Mouse (Mus musculus): Measurements from ENCODE around the gene Atf7ip. TPM values are rescaled to one million over a fixed set of nuclear protein-coding genes. Genes with fewer than 3 reads are reported as not detected.

The Atf7ip gene
- total RNA-seq, 2 experiments from 2014 or later, result 105 to 131 TPM

DNA sequence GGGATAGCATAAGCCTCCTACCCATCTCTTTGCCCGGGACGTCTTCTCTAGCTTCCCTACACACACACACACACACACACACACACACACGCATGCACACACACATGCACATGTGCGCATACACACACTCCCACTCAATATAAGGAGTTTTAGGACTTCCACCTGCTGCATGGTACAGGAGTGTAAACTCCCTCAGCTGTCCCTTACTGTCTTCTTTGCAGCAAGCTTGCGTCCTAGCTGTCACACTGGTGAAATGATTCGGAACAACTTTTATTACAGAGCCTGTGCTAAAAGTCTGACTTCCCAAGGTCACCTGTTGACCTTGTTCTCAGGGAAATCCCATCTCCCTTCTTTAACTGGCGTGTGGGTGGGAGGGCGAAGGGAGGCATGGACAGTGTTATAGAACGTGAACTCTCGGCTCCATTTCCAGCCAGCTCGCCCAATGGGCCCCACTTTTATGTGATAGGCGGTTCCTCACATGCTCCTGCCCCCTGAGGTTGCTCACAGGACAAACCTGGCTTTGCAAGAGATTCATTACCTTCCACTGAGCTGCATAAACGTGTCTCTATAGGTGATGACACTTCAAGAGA is 126.1 kb downstream of the Atf7ip start:
- DNase-seq (ENCODE audit: extremely low spot score in 1 of 2, low spot score in 1 of 2), result no peak

DNA sequence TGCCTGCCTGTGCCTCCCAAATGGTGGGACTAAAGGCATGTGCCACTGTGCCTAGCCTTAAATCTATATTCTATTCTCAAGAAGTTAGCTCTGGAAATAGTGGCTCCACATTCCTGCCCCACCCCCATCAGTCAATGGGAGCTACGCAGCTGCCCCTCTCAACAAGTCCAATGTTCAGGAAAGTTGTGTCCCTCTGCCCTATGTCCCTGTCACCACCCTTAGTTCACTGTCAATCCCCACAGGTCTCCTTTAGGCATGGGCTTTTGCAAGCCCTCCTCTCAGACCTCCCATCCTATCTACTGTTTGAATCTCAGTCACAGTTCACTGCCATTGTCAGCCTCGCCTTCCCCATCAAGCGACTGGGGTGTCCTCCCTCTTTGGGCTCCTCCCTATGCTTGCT is 127.2 kb downstream of the Atf7ip start:
- DNase-seq (ENCODE audit: extremely low spot score in 1 of 2, low spot score in 1 of 2), result no peak

DNA sequence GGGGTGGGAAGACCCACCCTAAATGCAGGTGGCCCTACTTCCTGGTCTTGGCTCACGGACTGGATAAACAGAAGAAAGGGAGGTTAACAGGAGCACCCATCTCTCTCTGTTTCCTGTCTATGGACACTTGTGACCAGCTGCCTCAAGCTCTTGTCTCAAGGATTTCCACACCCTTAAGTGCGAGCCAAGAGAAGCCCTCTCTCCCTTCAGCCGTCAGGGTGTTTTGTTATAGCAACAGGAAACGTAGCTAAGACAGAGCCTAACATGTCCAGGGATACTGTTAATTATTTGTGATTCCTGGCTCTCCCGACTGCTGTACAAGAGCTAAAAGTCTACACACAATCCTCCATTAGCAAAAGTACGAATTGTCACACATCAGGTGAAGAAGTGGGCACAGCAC is 127.8 kb downstream of the Atf7ip start:
- DNase-seq (ENCODE audit: extremely low spot score in 1 of 2, low spot score in 1 of 2), result no peak

DNA sequence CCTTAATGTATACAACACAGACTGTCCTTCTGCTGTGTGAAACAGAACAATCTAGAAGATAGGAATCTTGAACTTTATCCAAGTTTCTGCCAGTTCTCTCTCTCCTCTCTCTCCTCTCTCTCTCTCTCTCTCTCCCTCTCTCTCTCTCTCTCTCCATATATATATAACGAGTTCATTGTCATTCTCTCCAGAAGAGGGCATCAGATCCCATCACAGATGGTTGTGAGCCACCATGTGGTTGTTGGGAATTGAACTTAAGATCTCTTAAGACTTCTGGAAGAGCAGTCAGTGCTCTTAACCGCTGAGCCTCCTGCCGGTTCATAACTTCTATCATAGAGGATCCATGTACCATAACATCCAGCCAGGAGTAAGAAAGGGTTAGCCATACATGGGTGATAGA is 129.0 kb downstream of the Atf7ip start:
- DNase-seq (ENCODE audit: extremely low spot score in 1 of 2, low spot score in 1 of 2), result no peak

DNA sequence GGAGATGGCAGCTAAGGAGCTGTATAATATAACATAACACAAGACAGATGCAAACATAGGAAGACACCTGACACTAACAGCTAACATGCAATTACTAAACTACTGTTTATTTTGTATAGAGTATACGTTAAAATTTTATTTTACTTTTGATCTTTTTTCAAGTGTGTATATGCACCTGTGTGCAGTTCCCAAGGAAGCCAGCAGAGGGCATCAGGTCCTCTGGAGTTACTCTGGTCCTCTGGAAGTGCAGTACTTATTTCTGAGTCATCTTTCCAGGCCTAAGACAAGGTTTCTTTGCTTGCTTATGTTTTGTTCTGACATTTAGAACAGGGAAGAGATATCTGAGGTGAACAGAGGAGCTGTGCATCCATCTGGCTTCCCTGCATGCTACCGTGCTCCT is 138.2 kb downstream of the Atf7ip start:
- no peak for DNase-seq (ENCODE audit: extremely low spot score in 1 of 2, low spot score in 1 of 2)

DNA sequence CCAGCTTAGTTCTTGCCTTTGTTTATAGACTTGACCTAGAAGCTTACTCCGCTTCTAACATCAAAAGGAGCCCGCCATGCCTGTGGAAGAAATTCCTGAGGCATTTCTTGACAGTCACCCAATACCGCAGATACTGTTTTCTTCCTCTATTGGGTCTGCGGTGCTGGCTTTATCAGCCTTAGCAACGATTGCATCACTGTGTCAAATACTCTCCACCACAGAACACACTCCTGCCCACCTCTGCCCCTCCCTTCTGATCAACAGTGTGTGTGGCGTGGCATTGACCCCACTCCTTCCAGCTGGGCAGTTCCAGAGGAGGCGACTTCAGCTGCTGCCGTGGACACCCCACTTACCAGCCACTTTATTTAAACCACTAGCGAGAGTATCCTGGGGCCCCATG is 139.8 kb downstream of the Atf7ip start:
- DNase-seq (ENCODE audit: extremely low spot score in 1 of 2, low spot score in 1 of 2), result no peak

DNA sequence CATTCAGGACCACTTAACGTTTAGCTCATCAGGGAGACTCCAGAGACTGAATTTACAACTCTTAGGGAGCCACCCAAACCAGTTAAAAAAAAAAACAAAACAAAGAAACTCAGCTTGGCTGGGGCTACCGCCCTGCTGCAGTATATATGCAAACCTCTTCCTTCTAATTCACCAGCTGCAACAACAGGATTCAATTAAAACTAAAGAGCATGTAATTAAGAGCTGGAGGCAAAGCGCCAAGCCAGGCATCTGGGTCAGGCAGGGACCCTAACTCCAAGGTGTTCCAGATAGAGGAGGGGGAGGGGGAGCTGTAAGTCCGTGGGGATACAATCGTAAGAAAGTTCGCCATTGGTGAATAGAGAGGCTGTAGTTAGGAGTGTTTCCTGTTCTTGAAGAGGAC is 140.2 kb downstream of the Atf7ip start:
- DNase-seq (ENCODE audit: extremely low spot score in 1 of 2, low spot score in 1 of 2), result no peak

DNA sequence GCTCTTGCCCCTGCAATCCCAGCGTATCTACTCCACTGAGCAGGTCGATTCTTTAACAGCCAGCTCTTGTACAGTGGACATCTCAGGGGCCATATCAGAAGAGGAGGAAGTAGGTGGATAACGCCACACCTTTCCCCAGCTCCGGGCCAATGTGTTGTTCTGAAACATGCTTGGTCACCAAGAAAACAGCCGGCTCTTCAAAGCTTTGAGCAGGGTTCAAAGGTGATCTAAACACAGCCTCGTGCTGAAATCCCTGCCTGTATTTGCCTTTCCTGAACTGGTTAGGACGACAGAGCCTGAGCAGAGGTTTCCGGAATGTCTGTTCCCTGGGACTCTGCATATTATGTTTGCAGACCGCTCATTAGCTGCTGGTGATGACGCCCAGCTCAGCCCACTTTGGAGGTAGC is 141.5 kb downstream of the Atf7ip start:
- DNase-seq (ENCODE audit: extremely low spot score in 1 of 2, low spot score in 1 of 2), result no peak

DNA sequence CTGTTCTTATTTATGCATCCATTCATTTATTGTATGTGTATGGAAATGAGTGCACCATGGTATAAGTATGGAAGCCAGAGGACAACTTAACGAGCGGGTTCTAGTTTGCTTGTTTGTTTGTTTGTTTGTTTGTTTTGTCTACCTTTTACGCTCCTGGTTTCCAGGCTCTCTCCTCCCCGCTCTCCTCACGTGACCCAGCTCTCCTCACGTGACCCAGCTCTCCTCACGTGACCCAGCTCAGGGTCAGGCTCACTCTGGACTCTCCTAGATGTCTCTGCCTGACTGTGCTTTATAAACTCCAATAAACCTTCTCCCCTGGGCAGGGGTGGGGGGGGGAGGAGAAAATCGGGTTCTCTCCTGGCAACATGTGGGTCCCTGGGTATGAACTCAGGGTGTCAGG is 144.7 kb downstream of the Atf7ip start:
- no peak for DNase-seq (ENCODE audit: extremely low spot score in 1 of 2, low spot score in 1 of 2)

DNA sequence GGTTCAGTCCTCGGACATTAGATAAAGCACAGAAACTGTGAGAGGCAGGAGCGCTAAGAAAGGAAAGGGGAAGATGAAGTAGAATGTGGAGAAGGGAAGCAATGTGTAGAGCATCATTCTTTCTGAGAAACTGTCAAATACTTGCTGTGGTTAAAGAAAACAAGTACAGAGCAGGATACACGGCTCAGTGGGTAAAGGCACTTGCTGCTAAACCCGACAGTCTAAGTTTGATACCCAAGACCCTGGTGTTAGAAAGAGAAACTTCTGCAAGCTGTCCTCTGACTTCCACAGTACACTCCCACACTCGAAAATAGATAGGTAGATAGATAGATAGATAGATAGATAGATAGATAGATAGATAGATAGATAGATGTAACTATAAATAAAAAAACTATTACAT is 147.4 kb downstream of the Atf7ip start:
- DNase-seq (ENCODE audit: extremely low spot score in 1 of 2, low spot score in 1 of 2), result no peak

DNA sequence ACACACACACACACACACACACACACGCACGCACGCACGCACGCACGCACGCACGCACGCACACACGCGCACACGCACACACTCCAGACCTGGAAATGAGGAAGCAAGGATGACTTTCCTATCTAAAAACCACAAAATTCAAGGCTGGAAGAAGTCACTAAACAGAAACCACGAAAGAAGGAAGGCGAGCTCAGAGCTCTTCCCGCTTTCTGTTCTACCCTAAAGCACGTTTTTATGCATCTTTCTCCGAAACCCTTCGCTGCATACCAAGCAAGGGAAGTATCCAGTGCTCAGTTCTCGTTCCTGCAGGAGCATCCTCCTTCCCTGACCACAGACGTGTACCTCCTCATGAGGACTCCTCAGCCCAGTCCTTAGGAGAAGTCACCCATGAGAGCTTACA is 148.5 kb downstream of the Atf7ip start:
- no peak for DNase-seq (ENCODE audit: extremely low spot score in 1 of 2, low spot score in 1 of 2)

DNA sequence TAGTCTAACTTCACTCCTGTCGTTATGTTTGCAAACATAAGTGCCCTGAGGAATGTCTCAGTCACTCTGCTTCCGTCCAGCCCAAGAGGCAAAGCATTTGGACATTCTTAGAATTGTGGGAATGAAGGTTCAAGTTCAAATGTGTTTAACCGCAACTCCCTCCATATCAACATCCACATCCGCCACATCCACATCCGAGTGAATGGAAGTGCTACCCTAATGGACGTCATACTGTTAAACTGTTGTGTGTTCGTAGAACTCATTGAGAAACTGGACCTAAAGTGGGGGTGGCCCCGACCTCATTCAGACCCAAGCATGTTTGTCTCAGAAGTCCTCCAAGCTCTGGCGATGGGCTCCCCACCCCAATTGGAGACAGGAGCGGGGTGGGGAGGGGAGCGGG is 149.8 kb downstream of the Atf7ip start:
- no peak for DNase-seq (ENCODE audit: extremely low spot score in 1 of 2, low spot score in 1 of 2)

DNA sequence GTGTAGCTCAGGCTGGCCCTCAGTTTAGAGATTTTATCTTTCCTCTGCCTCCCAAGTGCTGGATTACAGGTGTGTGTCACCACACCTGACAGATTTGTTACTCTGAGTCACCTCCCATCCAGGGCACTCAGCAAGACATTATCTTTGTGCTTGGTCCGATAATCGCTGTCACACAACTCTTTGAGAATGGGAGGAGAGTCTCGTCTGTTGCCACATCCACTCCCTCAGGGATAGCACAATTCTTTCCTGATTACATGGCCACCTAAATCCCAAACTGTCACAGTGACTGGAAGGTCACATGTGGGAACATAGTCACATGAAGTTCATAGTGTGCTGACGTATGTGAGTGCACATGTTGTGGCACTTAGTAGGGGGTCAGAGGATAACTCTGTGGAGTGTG is 152.3 kb downstream of the Atf7ip start:
- DNase-seq (ENCODE audit: extremely low spot score in 1 of 2, low spot score in 1 of 2), result no peak

DNA sequence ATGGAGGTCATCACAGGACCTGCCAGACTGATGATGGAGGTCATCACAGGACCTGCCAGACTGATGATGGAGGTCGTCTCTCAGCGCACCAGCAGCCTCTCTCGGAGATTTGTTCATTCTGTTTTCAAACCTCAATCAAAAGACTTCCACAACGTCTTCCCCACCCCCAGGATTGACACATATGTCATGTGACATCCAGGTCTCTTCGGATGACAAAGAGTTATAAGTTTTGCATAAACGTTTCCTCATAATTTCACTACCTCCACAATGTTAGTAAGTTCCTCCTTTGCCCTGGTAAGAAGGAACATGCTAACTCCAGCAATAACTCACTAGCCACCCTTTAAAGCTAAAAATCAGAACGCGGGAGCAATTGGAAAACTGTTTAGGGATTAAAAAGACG is 153.3 kb downstream of the Atf7ip start:
- DNase-seq (ENCODE audit: extremely low spot score in 1 of 2, low spot score in 1 of 2), result no peak

Other genes with a start within 250 kb of the Atf7ip start
- not detected for gene Gm8994, start 178.6 kb upstream of the Atf7ip start, total RNA-seq (2021)
- gene E330021D16Rik, start 90.6 kb upstream of the Atf7ip start, total RNA-seq (2021), result not detected
- gene Plbd1, start 155.8 kb downstream of the Atf7ip start, total RNA-seq (2021), result under 1 TPM in 1 of 2 experiments, not detected in 1; 0.27 TPM

All from layer of hippocampus, postnatal 25 days (tissue).